Mouse (Mus musculus) CH12.LX (cell line): Measurements from ENCODE around the gene Abhd6.

Experiments
- CHD2 ChIP-seq: IDR thresholded peaks from 2 replicates; pipeline ENCODE4 v1.6.1; 2011; ENCODE audit warnings: low read length, improper control_type of control experiment
- CTCF ChIP-seq, 2 experiments: IDR thresholded peaks in 1 of 2; conservative IDR thresholded peaks in 1 of 2; 2 replicates each; pipeline ENCODE4 v1.5.1; 2011 to 2012; ENCODE audit warnings: low read depth in 2 of 2, low read length in 2 of 2, improper control_type of control experiment in 1 of 2, inconsistent platforms in 1 of 2, mild to moderate bottlenecking in 1 of 2, moderate library complexity in 1 of 2
- EP300 ChIP-seq: IDR thresholded peaks from 2 replicates; pipeline ENCODE4 v1.6.1; 2011; ENCODE audit warnings: low read length, improper control_type of control experiment
- ETS1 ChIP-seq: conservative IDR thresholded peaks from 2 replicates; pipeline ENCODE4 v1.6.1; 2012; ENCODE audit warnings: low read depth, mild to moderate bottlenecking, inconsistent platforms, low read length, improper control_type of control experiment, moderate library complexity
- JUN ChIP-seq: IDR thresholded peaks from 2 replicates; pipeline ENCODE4 v1.6.1; 2011; ENCODE audit warnings: low read depth, mild to moderate bottlenecking, low read length, improper control_type of control experiment, moderate library complexity; ENCODE audit not compliant: insufficient read depth
- JUND ChIP-seq: conservative IDR thresholded peaks from 2 replicates; pipeline ENCODE4 v1.6.1; 2011; ENCODE audit warnings: low read depth, low read length, improper control_type of control experiment
- KAT2A ChIP-seq: IDR thresholded peaks from 2 replicates; pipeline ENCODE4 v1.6.1; 2012; ENCODE audit warnings: low read length, improper control_type of control experiment, inconsistent platforms; ENCODE audit not compliant: insufficient replicate concordance
- MAX ChIP-seq: IDR thresholded peaks from 2 replicates; pipeline ENCODE4 v1.6.1; 2011; ENCODE audit warnings: low read length, improper control_type of control experiment
- POLR2AphosphoS2 ChIP-seq: IDR thresholded peaks from 2 replicates; pipeline ENCODE4 v1.6.1; 2011; ENCODE audit warnings: low read depth, low read length, improper control_type of control experiment
- ZC3H11A ChIP-seq: IDR thresholded peaks from 2 replicates; pipeline ENCODE4 v1.6.1; 2012; ENCODE audit warnings: low read depth, mild to moderate bottlenecking, inconsistent platforms, low read length, improper control_type of control experiment
- ZMIZ1 ChIP-seq: IDR thresholded peaks from 2 replicates; pipeline ENCODE4 v1.6.1; 2012; ENCODE audit warnings: low read depth, mild to moderate bottlenecking, inconsistent platforms, low read length, improper control_type of control experiment

GRCm38 (mm10) chr14:8036406-8036805, 33.7 kb downstream of the Abhd6 start:
- TF ChIP-seq KAT2A, result no peak
- no peak for TF ChIP-seq CTCF (conservative IDR thresholded peaks at IDR 0.05 in 1 of 2, IDR thresholded peaks at IDR 0.05 in 1 of 2; ENCODE audit: low read depth in 2 of 2, low read length in 2 of 2)
- TF ChIP-seq EP300, result no peak
- no peak for TF ChIP-seq JUND
- TF ChIP-seq MAX, result no peak
- no peak for TF ChIP-seq POLR2AphosphoS2
- TF ChIP-seq ZMIZ1, result no peak
- no peak for TF ChIP-seq JUN
- no peak for TF ChIP-seq ZC3H11A
- TF ChIP-seq ETS1, result no peak
- TF ChIP-seq CHD2, result no peak
